Mouse (Mus musculus): ENCODE measurements around the gene Rbl1.
A peak's percentile ranks its signal among the peaks of the same experiment; 100 is the strongest.

The Rbl1 gene

GRCm38 (mm10) chr2:157204366-157205218 is at the start of gene Rbl1:
Rbl1 (minus strand) TSS chr2:157204534.
- DNase-seq = peak; percentile 99

- peak; percentile 60 for DNase-seq
Observed at GRCm38 (mm10) chr2:157248111-157248510, 43.8 kb upstream of the Rbl1 start.

GRCm38 (mm10) chr2:157245603-157246002 is 41.3 kb upstream of the Rbl1 start:
- DNase-seq = no peak

- peak; percentile 60 for DNase-seq
Observed at GRCm38 (mm10) chr2:157245001-157245400, 40.7 kb upstream of the Rbl1 start.

GRCm38 (mm10) chr2:157235946-157236345 is 31.6 kb upstream of the Rbl1 start:
- peak; percentile 14 for DNase-seq

GRCm38 (mm10) chr2:157221916-157222315 is 17.6 kb upstream of the Rbl1 start:
- peak; percentile 10 for DNase-seq

GRCm38 (mm10) chr2:157220108-157220507 is 15.8 kb upstream of the Rbl1 start:
- DNase-seq = peak; percentile 39

GRCm38 (mm10) chr2:157211731-157212130 is 7.4 kb upstream of the Rbl1 start:
- DNase-seq = peak; percentile 42

GRCm38 (mm10) chr2:157203459-157204365 is 622 bp downstream of the Rbl1 start:
- DNase-seq = no peak

- no peak for DNase-seq
Observed at GRCm38 (mm10) chr2:157203026-157203425, 1.3 kb downstream of the Rbl1 start.

GRCm38 (mm10) chr2:157202361-157202760 is 2.0 kb downstream of the Rbl1 start:
- DNase-seq = peak; percentile 92

GRCm38 (mm10) chr2:157201081-157201830 is 3.1 kb downstream of the Rbl1 start:
- peak; percentile 96 for DNase-seq

- DNase-seq = peak; percentile 78
Observed at GRCm38 (mm10) chr2:157198405-157198804, 5.9 kb downstream of the Rbl1 start.

GRCm38 (mm10) chr2:157190651-157191050 is 13.7 kb downstream of the Rbl1 start:
- no peak for DNase-seq

- no peak for DNase-seq
Observed at GRCm38 (mm10) chr2:157187223-157187622, 17.1 kb downstream of the Rbl1 start.

GRCm38 (mm10) chr2:157186504-157186903 is 17.8 kb downstream of the Rbl1 start:
- DNase-seq = no peak

- no peak for DNase-seq
Observed at GRCm38 (mm10) chr2:157185022-157185660, 19.2 kb downstream of the Rbl1 start.

- no peak for DNase-seq
Observed at GRCm38 (mm10) chr2:157178167-157178566, 26.2 kb downstream of the Rbl1 start.

- no peak for DNase-seq
Observed at GRCm38 (mm10) chr2:157176248-157176647, 28.1 kb downstream of the Rbl1 start.

GRCm38 (mm10) chr2:157174416-157174815 is 29.9 kb downstream of the Rbl1 start:
- no peak for DNase-seq

- no peak for DNase-seq
Observed at GRCm38 (mm10) chr2:157173555-157173954, 30.8 kb downstream of the Rbl1 start.

GRCm38 (mm10) chr2:157172984-157173383 is 31.4 kb downstream of the Rbl1 start:
- DNase-seq = peak; percentile 12
